Mouse (Mus musculus) embryonic fibroblast, embryonic 13.5 days (primary cell): ENCODE measurements around the gene Dock8.

ENCODE experiments used
- CTCF ChIP-seq: IDR thresholded peaks from 2 replicates; pipeline ENCODE4 v1.5.1; 2011; ENCODE audit warnings: mild to moderate bottlenecking, control low read depth, low read length, moderate library complexity, borderline replicate concordance; ENCODE audit not compliant: insufficient read depth
- POLR2A ChIP-seq: IDR thresholded peaks from 2 replicates; pipeline ENCODE4 v1.6.1; 2011; ENCODE audit warnings: low read depth, mild to moderate bottlenecking, control low read depth, low read length, moderate library complexity

DNA sequence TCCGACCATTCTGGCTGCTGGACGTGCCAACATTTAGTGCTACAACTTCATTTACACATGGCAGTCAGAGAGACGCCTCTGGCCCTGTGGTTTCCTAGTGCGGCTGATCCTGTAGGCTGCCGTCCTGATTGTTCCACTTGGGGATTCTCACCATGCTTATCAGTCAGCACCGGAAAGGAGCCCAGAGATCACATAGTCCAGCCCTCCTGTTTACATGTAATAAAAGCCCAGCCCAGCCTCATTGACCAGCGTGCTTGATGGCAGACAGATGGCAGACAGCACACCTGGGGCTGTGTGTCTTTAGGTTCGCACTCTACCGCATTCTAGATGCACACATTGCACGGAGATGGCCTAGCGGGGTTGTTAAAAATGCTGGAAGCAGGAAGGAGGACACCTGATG lies 43.6 kb downstream of the Dock8 start:
- TF ChIP-seq CTCF (no peak), POLR2A (no peak)
